In genomic region chr8:44030972-44031371, GRCm38 (mm10) we compare ENCODE assay signal across 18 mouse cellular contexts.
"Had no signal": no experiment of that assay in that cellular context is flagged by ENCODE, and none has a peak within 500 bp of the region (broad histone marks: within the 10 kb centered on the region; RNA-seq: fewer than 3 reads in every experiment).

No protein-coding gene starts in this region.

- DNase-seq: lung, embryonic 14.5 days; lung, postnatal 10 days; lung, postnatal 4 days; midbrain, embryonic 14.5 days; retina, postnatal 1 day; right cerebral cortex, adult 18-20 months; right cerebral cortex, postnatal 25 days; right cerebral cortex, postnatal 4 days; spleen, adult 18-20 months; thymus, adult 2 months; thymus, postnatal 25 days; thymus, postnatal 4 days had no signal

- H3K9me3 ChIP-seq: midbrain, embryonic 10.5 days; midbrain, embryonic 12.5 days; neural tube, embryonic 13.5 days; neural tube, embryonic 15.5 days had no signal

- H3K36me3 ChIP-seq: midbrain, embryonic 10.5 days; midbrain, embryonic 12.5 days; neural tube, embryonic 13.5 days; neural tube, embryonic 15.5 days had no signal

- H3K9ac ChIP-seq: lung, embryonic 14.5 days; midbrain, embryonic 12.5 days; neural tube, embryonic 13.5 days; neural tube, embryonic 15.5 days had no signal

- ATAC-seq: midbrain, embryonic 16.5 days had no signal

- H3K4me1 ChIP-seq: midbrain, embryonic 10.5 days; midbrain, embryonic 12.5 days; neural tube, embryonic 13.5 days; neural tube, embryonic 15.5 days had no signal

- H3K27ac ChIP-seq: midbrain, embryonic 10.5 days; midbrain, embryonic 12.5 days; neural tube, embryonic 13.5 days; neural tube, embryonic 15.5 days had no signal

- H3K4me3 ChIP-seq: midbrain, embryonic 10.5 days; midbrain, embryonic 12.5 days; myocyte; neural tube, embryonic 13.5 days; neural tube, embryonic 15.5 days had no signal

- H3K4me2 ChIP-seq: lung, embryonic 14.5 days; midbrain, embryonic 12.5 days; neural tube, embryonic 13.5 days; neural tube, embryonic 15.5 days had no signal

- H3K27me3 ChIP-seq: midbrain, embryonic 12.5 days; neural tube, embryonic 13.5 days; neural tube, embryonic 15.5 days had no signal
